Mouse (Mus musculus) G1E (cell line): Measurements from ENCODE around the gene Polr2m. TPM values are rescaled to one million over a fixed set of nuclear protein-coding genes. Genes with fewer than 3 reads are reported as not detected.

ENCODE experiments used
- ATAC-seq: 2 replicates; pipeline ENCODE4 v1.8.0; 2016; ENCODE audit warnings: mild to moderate bottlenecking; ENCODE audit not compliant: insufficient number of reproducible peaks, poor library complexity, low FRiP score, severe bottlenecking; ENCODE audit errors: extremely low read depth
- DNase-seq: peaks from one replicate; pipeline ENCODE4 v3.0.0; 2012; ENCODE audit warnings: low spot score
- H3K27me3 ChIP-seq: 2 replicates; pipeline ENCODE4 v1.6.1; 2012; ENCODE audit warnings: mild to moderate bottlenecking, low read length, inconsistent platforms; ENCODE audit not compliant: insufficient read depth
- H3K36me3 ChIP-seq: replicated peaks from 2 replicates; pipeline ENCODE3; 2012; ENCODE audit warnings: mild to moderate bottlenecking, inconsistent platforms
- H3K4me1 ChIP-seq: 2 replicates; pipeline ENCODE4 v1.6.1; 2012; ENCODE audit warnings: low read depth, low read length, inconsistent platforms, mixed read lengths; ENCODE audit not compliant: insufficient read depth
- H3K4me3 ChIP-seq: 2 replicates; pipeline ENCODE4 v1.5.1; 2012; ENCODE audit warnings: low read depth, mild to moderate bottlenecking, inconsistent platforms, low read length, moderate library complexity, mixed read lengths
- H3K9me3 ChIP-seq: replicated peaks from 2 replicates; pipeline ENCODE4 v1.6.1; 2012; ENCODE audit warnings: inconsistent platforms
- CTCF ChIP-seq: IDR thresholded peaks from 2 replicates; pipeline ENCODE4 v1.5.1; 2012; ENCODE audit warnings: low read depth, low read length, inconsistent platforms, mixed read lengths
- GATA1 ChIP-seq: IDR thresholded peaks from 2 replicates; pipeline ENCODE4 v1.6.1; 2012; ENCODE audit warnings: borderline replicate concordance, low read length, inconsistent platforms, mixed read lengths
- GATA2 ChIP-seq: IDR thresholded peaks from 2 replicates; pipeline ENCODE4 v1.6.1; 2012; ENCODE audit warnings: low read depth, low read length, inconsistent platforms, borderline replicate concordance
- POLR2AphosphoS5 ChIP-seq: IDR thresholded peaks from 2 replicates; pipeline ENCODE4 v1.6.1; 2012; ENCODE audit warnings: low read depth, low read length, inconsistent platforms; ENCODE audit not compliant: insufficient replicate concordance
- TAL1 ChIP-seq: conservative IDR thresholded peaks from 2 replicates; pipeline ENCODE4 v1.6.1; 2012; ENCODE audit warnings: low read depth, low read length, inconsistent platforms, mixed read lengths
- polyA plus RNA-seq: library from polyadenylated mRNA; stranded (reverse); fragments of >175 nt; gene quantifications from 2 replicates; pipeline ENCODE4 v1.2.3, GENCODE M21; 2012
- total RNA-seq, 2 experiments: library from RNA; stranded (forward) in 1 of 2; stranded (reverse) in 1 of 2; fragments of 200-1000 nt in 1 of 2; fragments of >200 nt in 1 of 2; fragmentation: Nextera tagmentation in 1 of 2; gene quantifications; 2 replicates each; pipeline ENCODE4 v1.2.3; 2014 to 2017

Gene Polr2m
- total and polyA plus RNA-seq, 3 experiments, result 151 to 604 (median 207) TPM

- no peak for TF ChIP-seq POLR2AphosphoS5
- no peak for TF ChIP-seq GATA2
- no peak for TF ChIP-seq GATA1
- TF ChIP-seq CTCF, result no peak
- TF ChIP-seq TAL1, result no peak
- DNase-seq (no peak), ATAC-seq (no peak)
- no peak overlapping the region for H3K4me3 ChIP-seq
- no peaks in the 10 kb centered on the region for H3K36me3 ChIP-seq
- H3K27me3 ChIP-seq, result peaks cover 5% of the 10 kb centered on the region
- H3K4me1 ChIP-seq, result no peaks in the 10 kb centered on the region
- no peaks in the 10 kb centered on the region for H3K9me3 ChIP-seq
These were observed 30.1 kb upstream of the Polr2m start for GRCm38 (mm10) chr9:71515862-71516261.

GRCm38 (mm10) chr9:71513566-71513965, 27.8 kb upstream of the Polr2m start:
- H3K9me3 ChIP-seq, result no peaks in the 10 kb centered on the region
- no peaks in the 10 kb centered on the region for H3K4me1 ChIP-seq
- DNase-seq, result no peak
- H3K27me3 ChIP-seq, result peaks cover 9% of the 10 kb centered on the region
- H3K4me3 ChIP-seq, result no peak overlapping the region
- TF ChIP-seq TAL1 (no peak), POLR2AphosphoS5 (no peak), CTCF (no peak), GATA1 (no peak), GATA2 (no peak)
- H3K36me3 ChIP-seq, result no peaks in the 10 kb centered on the region
- no peak for ATAC-seq

GRCm38 (mm10) chr9:71512899-71513298, 27.2 kb upstream of the Polr2m start:
- no peaks in the 10 kb centered on the region for H3K9me3 ChIP-seq
- no peaks in the 10 kb centered on the region for H3K4me1 ChIP-seq
- no peak overlapping the region for H3K4me3 ChIP-seq
- TF ChIP-seq GATA2 (no peak), TAL1 (no peak), GATA1 (no peak), CTCF (no peak), POLR2AphosphoS5 (no peak)
- DNase-seq (no peak), ATAC-seq (no peak)
- H3K27me3 ChIP-seq, result peaks cover 9% of the 10 kb centered on the region
- H3K36me3 ChIP-seq, result no peaks in the 10 kb centered on the region

- no peak for DNase-seq
- TF ChIP-seq CTCF (no peak), GATA1 (no peak), POLR2AphosphoS5 (no peak), GATA2 (no peak), TAL1 (no peak)
- Histone ChIP-seq H3K9me3 (no peaks in the 10 kb centered on the region), H3K4me3 (no peak overlapping the region), H3K36me3 (no peaks in the 10 kb centered on the region), H3K4me1 (no peaks in the 10 kb centered on the region), H3K27me3 (peaks cover 21% of the 10 kb centered on the region)
- ATAC-seq, result no peak
These were observed 12.9 kb upstream of the Polr2m start for GRCm38 (mm10) chr9:71498391-71499182.

- Histone ChIP-seq H3K4me3 (no peak overlapping the region), H3K9me3 (no peaks in the 10 kb centered on the region), H3K4me1 (no peaks in the 10 kb centered on the region), H3K36me3 (no peaks in the 10 kb centered on the region), H3K27me3 (peaks cover 30% of the 10 kb centered on the region)
- TF ChIP-seq GATA1 (no peak), CTCF (no peak), TAL1 (no peak), POLR2AphosphoS5 (no peak), GATA2 (no peak)
- no peak for DNase-seq
- no peak for ATAC-seq
These were observed 10.9 kb upstream of the Polr2m start for GRCm38 (mm10) chr9:71496637-71497036.

GRCm38 (mm10) chr9:71493771-71494170, 8.0 kb upstream of the Polr2m start:
- no peaks in the 10 kb centered on the region for H3K4me1 ChIP-seq
- DNase-seq, result no peak
- no peak for ATAC-seq
- H3K4me3 ChIP-seq, result no peak overlapping the region
- H3K27me3 ChIP-seq, result peaks cover 39% of the 10 kb centered on the region
- H3K36me3 ChIP-seq, result no peaks in the 10 kb centered on the region
- no peak for TF ChIP-seq CTCF
- TF ChIP-seq GATA2, result no peak
- TF ChIP-seq POLR2AphosphoS5, result no peak
- no peak for TF ChIP-seq TAL1
- no peak for TF ChIP-seq GATA1
- H3K9me3 ChIP-seq, result no peaks in the 10 kb centered on the region
